Mouse (Mus musculus): ENCODE data around the gene Fubp1. TPM values are rescaled to one million over a fixed set of nuclear protein-coding genes. Genes with fewer than 3 reads are reported as not detected.
A peak's percentile ranks its signal among the peaks of the same experiment; 100 is the strongest.

Gene Fubp1
- polyA plus RNA-seq, 1 experiment from 2014 or later = 169 TPM

DNA sequence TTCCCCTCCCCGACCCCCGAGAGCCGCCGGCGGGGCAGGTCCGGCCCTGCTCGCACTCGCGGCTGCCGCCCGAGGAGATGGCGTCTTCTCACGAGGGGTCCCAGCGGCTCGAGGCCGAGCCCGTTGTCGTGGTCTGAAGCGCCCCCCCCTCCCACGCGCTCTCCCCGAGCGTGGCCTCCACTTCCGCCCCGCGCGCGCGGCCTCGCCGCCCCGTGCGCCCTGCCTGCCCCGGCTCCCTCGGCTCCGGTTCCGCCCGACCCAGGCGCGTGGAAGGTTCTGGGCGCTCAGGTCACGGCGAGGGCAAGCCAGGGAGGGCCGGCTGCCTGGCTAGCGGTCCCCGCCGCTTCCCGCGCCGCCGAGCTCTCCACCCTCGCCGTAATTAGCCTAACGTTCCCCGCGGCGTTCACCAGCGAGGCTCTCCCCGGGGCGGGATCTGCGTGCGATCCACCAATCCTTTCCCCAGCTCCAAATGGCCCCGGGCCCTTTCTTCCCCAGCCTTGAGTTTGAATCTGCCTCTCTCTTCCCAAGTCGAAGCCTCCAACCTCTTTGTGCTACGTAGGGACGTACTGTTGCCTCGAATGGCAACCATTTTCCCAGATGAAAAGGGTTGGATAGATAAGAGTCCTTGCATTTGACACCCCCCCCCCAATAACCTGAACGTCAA lies 638 bp downstream of the Fubp1 start:
- Histone ChIP-seq H3K9me3 (replicated peaks; ENCODE audit: control insufficient read depth, low read length) (no peaks in the 10 kb centered on the region), H3K4me3 (replicated peaks; ENCODE audit: low read length) (peak overlapping the region; percentile 80), H3K27ac (ENCODE audit: low read length) (peak overlapping the region; percentile 92), H3K9ac (ENCODE audit: low read length) (peak overlapping the region; percentile 97), H3K4me1 (ENCODE audit: control insufficient read depth, insufficient read depth, low read length) (peaks cover 21% of the 10 kb centered on the region), H3K36me3 (ENCODE audit: control insufficient read depth, insufficient read depth, low read length) (no peaks in the 10 kb centered on the region), H3K27me3 (ENCODE audit: control insufficient read depth, insufficient read depth, low read length) (no peaks in the 10 kb centered on the region), H3K4me2 (ENCODE audit: low read depth, low read length) (peak overlapping the region; percentile 91)
- under 1% methylated on average over 52 of the region's 68 CpGs for WGBS
- peak; percentile 70 for ATAC-seq (ENCODE audit: insufficient read depth, low FRiP score)

- H3K27ac ChIP-seq (ENCODE audit: low read length) = peak overlapping the region; percentile 92
- 3% methylated on average over 7 of the region's 7 CpGs for WGBS
- ATAC-seq (ENCODE audit: insufficient read depth, low FRiP score) = no peak
Observed at GRCm38 (mm10) chr3:152211731-152212279, 1.6 kb downstream of the Fubp1 start.

DNA sequence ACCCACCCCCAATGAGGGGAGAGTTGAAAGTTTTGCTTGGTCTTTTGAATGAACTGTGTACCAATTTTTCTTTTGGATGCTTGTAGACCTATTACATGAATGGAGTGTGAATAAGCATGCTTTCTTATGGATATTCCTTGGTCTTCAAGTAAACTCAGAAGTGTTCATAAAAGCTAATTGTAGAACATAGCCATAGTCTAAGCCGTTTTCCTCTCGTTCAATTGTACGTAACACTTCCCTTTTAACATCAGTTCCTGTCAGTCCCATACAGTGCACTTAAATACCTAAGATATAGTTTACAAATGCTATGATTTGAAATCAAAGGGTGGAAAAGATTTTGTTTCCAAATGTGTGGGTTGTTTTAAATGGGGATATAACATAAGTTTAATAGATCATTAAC lies 3.2 kb downstream of the Fubp1 start:
- no peak for ATAC-seq (ENCODE audit: insufficient read depth, low FRiP score)
- H3K36me3 ChIP-seq (ENCODE audit: control insufficient read depth, insufficient read depth, low read length) = peaks cover 13% of the 10 kb centered on the region
- H3K27ac ChIP-seq (ENCODE audit: low read length) = no peak overlapping the region
- H3K9me3 ChIP-seq (replicated peaks; ENCODE audit: control insufficient read depth, low read length) = no peaks in the 10 kb centered on the region
- peak overlapping the region; percentile 91 for H3K4me2 ChIP-seq (ENCODE audit: low read depth, low read length)
- peak overlapping the region; percentile 20; the same call in 1 of the 2 replicates for H3K4me3 ChIP-seq (replicated peaks; ENCODE audit: low read length)
- H3K27me3 ChIP-seq (ENCODE audit: control insufficient read depth, insufficient read depth, low read length) = no peaks in the 10 kb centered on the region
- H3K9ac ChIP-seq (ENCODE audit: low read length) = no peak overlapping the region
- peaks cover 19% of the 10 kb centered on the region for H3K4me1 ChIP-seq (ENCODE audit: control insufficient read depth, insufficient read depth, low read length)
- 26% methylated on average over 3 of the region's 3 CpGs for WGBS

More at GRCm38 (mm10) chr3:152211731-152212279, 1.6 kb downstream of the Fubp1 start:
- H3K4me2 ChIP-seq (ENCODE audit: low read depth, low read length) = peak overlapping the region; percentile 91
- H3K36me3 ChIP-seq (ENCODE audit: control insufficient read depth, insufficient read depth, low read length) = no peaks in the 10 kb centered on the region
- peak overlapping the region; percentile 97 for H3K9ac ChIP-seq (ENCODE audit: low read length)
- peaks cover 21% of the 10 kb centered on the region for H3K4me1 ChIP-seq (ENCODE audit: control insufficient read depth, insufficient read depth, low read length)
- H3K27me3 ChIP-seq (ENCODE audit: control insufficient read depth, insufficient read depth, low read length) = no peaks in the 10 kb centered on the region
- H3K4me3 ChIP-seq (replicated peaks; ENCODE audit: low read length) = peak overlapping the region; percentile 80
- no peaks in the 10 kb centered on the region for H3K9me3 ChIP-seq (replicated peaks; ENCODE audit: control insufficient read depth, low read length)

DNA sequence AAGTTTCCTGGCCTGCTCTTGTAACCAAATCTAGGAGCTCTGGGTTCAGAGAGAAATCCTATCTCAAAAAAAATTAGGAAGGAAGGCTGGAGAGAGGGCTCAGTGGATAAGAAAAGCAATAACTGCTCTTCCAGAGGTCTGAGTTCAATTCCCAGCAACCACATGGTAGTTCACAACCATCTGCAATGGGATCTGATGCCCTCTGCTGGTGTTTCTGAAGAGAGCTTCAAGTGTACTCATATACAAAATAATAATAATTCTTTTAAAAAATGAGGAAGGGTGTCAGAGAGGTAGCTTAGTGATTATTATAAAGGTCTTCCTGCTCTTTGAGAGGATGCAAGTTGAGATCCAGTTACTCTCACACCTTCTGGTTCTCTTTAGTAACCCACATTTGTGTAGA lies 14.7 kb downstream of the Fubp1 start:
- Histone ChIP-seq H3K36me3 (ENCODE audit: control insufficient read depth, insufficient read depth, low read length) (peaks cover 67% of the 10 kb centered on the region), H3K27me3 (ENCODE audit: control insufficient read depth, insufficient read depth, low read length) (no peaks in the 10 kb centered on the region), H3K4me1 (ENCODE audit: control insufficient read depth, insufficient read depth, low read length) (no peaks in the 10 kb centered on the region), H3K9ac (ENCODE audit: low read length) (no peak overlapping the region), H3K4me3 (replicated peaks; ENCODE audit: low read length) (no peak overlapping the region), H3K9me3 (replicated peaks; ENCODE audit: control insufficient read depth, low read length) (no peaks in the 10 kb centered on the region), H3K4me2 (ENCODE audit: low read depth, low read length) (no peak overlapping the region), H3K27ac (ENCODE audit: low read length) (no peak overlapping the region)
- no peak for ATAC-seq (ENCODE audit: insufficient read depth, low FRiP score)

- H3K27ac ChIP-seq (ENCODE audit: low read length) = no peak overlapping the region
- no peak overlapping the region for H3K9ac ChIP-seq (ENCODE audit: low read length)
- H3K36me3 ChIP-seq (ENCODE audit: control insufficient read depth, insufficient read depth, low read length) = peaks cover 60% of the 10 kb centered on the region
- 86% methylated on average over 7 of the region's 7 CpGs for WGBS
- H3K9me3 ChIP-seq (replicated peaks; ENCODE audit: control insufficient read depth, low read length) = no peaks in the 10 kb centered on the region
- no peak overlapping the region for H3K4me3 ChIP-seq (replicated peaks; ENCODE audit: low read length)
- H3K4me1 ChIP-seq (ENCODE audit: control insufficient read depth, insufficient read depth, low read length) = no peaks in the 10 kb centered on the region
- no peaks in the 10 kb centered on the region for H3K27me3 ChIP-seq (ENCODE audit: control insufficient read depth, insufficient read depth, low read length)
- ATAC-seq (ENCODE audit: insufficient read depth, low FRiP score) = no peak
- H3K4me2 ChIP-seq (ENCODE audit: low read depth, low read length) = no peak overlapping the region
Observed at GRCm38 (mm10) chr3:152225906-152226305, 15.7 kb downstream of the Fubp1 start.

DNA sequence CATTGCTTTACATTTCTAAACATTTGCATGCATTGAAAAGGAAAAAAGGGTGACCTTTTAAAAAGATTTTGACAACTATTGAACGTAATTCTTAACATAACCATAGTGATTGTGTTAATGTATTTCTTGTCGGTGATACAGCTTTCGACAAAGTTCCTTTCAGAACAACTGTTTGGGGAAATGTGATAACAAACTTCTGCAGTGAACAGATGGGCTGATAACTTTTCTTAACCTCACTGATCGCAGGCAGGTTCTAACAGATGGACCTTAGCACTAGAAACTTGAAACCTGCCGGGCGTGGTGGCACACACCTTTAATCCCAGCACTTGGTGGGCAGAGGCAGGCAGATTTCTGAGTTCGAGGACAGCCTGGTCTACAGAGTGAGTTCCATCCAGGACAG lies 18.6 kb downstream of the Fubp1 start:
- Histone ChIP-seq H3K4me3 (replicated peaks; ENCODE audit: low read length) (no peak overlapping the region), H3K27ac (ENCODE audit: low read length) (no peak overlapping the region), H3K4me2 (ENCODE audit: low read depth, low read length) (no peak overlapping the region), H3K9ac (ENCODE audit: low read length) (no peak overlapping the region), H3K36me3 (ENCODE audit: control insufficient read depth, insufficient read depth, low read length) (peaks cover 41% of the 10 kb centered on the region), H3K4me1 (ENCODE audit: control insufficient read depth, insufficient read depth, low read length) (no peaks in the 10 kb centered on the region), H3K9me3 (replicated peaks; ENCODE audit: control insufficient read depth, low read length) (no peaks in the 10 kb centered on the region), H3K27me3 (ENCODE audit: control insufficient read depth, insufficient read depth, low read length) (no peaks in the 10 kb centered on the region)
- no peak for ATAC-seq (ENCODE audit: insufficient read depth, low FRiP score)
- WGBS = 90% methylated on average over 7 of the region's 7 CpGs

GRCm38 (mm10) chr3:152229271-152229670 lies 19.0 kb downstream of the Fubp1 start:
- ATAC-seq (ENCODE audit: insufficient read depth, low FRiP score) = no peak
- Histone ChIP-seq H3K4me1 (ENCODE audit: control insufficient read depth, insufficient read depth, low read length) (no peaks in the 10 kb centered on the region), H3K4me2 (ENCODE audit: low read depth, low read length) (no peak overlapping the region), H3K27ac (ENCODE audit: low read length) (no peak overlapping the region), H3K9me3 (replicated peaks; ENCODE audit: control insufficient read depth, low read length) (no peaks in the 10 kb centered on the region), H3K9ac (ENCODE audit: low read length) (no peak overlapping the region), H3K36me3 (ENCODE audit: control insufficient read depth, insufficient read depth, low read length) (peaks cover 37% of the 10 kb centered on the region), H3K4me3 (replicated peaks; ENCODE audit: low read length) (no peak overlapping the region), H3K27me3 (ENCODE audit: control insufficient read depth, insufficient read depth, low read length) (no peaks in the 10 kb centered on the region)
- 76% methylated on average over 5 of the region's 5 CpGs for WGBS

DNA sequence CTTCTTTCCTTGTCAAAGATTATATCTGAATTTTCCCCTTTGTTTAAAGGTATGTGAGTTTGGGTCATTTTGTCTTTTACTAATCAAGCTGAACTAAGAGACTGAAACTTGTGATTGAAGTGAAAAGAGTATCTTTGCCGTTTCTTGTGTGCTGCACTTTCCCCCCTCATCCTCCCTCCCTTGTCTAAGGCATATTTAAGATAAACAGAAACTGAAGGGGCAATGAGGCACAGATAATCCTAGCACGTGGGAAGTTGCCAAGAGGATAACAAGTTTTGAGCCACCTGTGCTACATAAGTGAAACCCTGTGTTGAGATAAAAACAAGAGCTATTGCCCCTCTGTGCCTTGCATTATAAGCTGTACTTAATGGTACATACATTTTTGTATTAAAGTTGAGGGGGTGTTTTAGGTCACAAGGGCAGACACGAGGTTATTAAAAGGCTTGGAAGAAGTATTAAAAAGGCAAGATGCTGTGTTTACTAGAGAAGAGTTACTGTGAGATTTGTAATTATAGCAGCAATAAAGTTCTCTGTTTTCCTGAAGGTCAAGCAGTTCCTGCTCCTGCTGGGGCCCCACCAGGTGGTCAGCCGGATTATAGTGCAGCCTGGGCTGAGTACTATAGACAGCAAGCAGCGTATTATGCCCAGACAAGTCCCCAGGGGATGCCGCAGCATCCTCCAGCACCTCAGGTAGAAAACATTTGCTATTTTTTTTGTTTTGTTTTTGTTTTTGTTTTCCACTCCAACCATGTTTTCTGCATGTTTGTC lies 21.3 kb downstream of the Fubp1 start:
- 51% methylated on average over 6 of the region's 6 CpGs for WGBS
- Histone ChIP-seq H3K36me3 (ENCODE audit: control insufficient read depth, insufficient read depth, low read length) (peaks cover 20% of the 10 kb centered on the region), H3K9ac (ENCODE audit: low read length) (no peak overlapping the region), H3K4me2 (ENCODE audit: low read depth, low read length) (no peak overlapping the region), H3K27ac (ENCODE audit: low read length) (no peak overlapping the region), H3K9me3 (replicated peaks; ENCODE audit: control insufficient read depth, low read length) (no peaks in the 10 kb centered on the region), H3K4me3 (replicated peaks; ENCODE audit: low read length) (no peak overlapping the region), H3K4me1 (ENCODE audit: control insufficient read depth, insufficient read depth, low read length) (no peaks in the 10 kb centered on the region), H3K27me3 (ENCODE audit: control insufficient read depth, insufficient read depth, low read length) (no peaks in the 10 kb centered on the region)
- no peak for ATAC-seq (ENCODE audit: insufficient read depth, low FRiP score)

- H3K4me1 ChIP-seq (ENCODE audit: control insufficient read depth, insufficient read depth, low read length) = no peaks in the 10 kb centered on the region
- no peaks in the 10 kb centered on the region for H3K9me3 ChIP-seq (replicated peaks; ENCODE audit: control insufficient read depth, low read length)
- no peak overlapping the region for H3K4me3 ChIP-seq (replicated peaks; ENCODE audit: low read length)
- H3K27me3 ChIP-seq (ENCODE audit: control insufficient read depth, insufficient read depth, low read length) = no peaks in the 10 kb centered on the region
- no peak overlapping the region for H3K27ac ChIP-seq (ENCODE audit: low read length)
- no peak overlapping the region for H3K9ac ChIP-seq (ENCODE audit: low read length)
- no peak for ATAC-seq (ENCODE audit: insufficient read depth, low FRiP score)
- no peak overlapping the region for H3K4me2 ChIP-seq (ENCODE audit: low read depth, low read length)
- peaks cover 10% of the 10 kb centered on the region for H3K36me3 ChIP-seq (ENCODE audit: control insufficient read depth, insufficient read depth, low read length)
- WGBS = 98% methylated on average over 1 of the region's 1 CpGs
Observed at GRCm38 (mm10) chr3:152235238-152235637, 25.0 kb downstream of the Fubp1 start.
